ENCODE assay signal across 8 mouse cellular contexts in the genomic region with DNA sequence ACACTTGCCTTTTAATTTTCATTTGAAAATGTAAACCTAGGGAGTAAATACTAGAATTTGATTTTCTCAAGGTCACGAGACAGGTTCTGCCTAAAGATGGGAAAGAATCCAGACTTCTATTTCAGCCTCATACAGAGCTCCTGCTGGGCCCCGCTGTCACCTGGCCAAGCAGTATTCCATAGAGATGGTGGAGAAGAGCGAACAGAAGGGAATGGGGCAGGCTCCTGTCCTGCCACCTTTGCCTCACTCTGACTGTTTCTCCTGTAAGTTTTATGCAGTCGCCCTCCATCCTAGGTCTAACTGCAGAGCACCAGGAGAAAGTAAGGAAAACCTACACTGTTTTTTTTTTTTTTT. TPM values are rescaled to one million over a fixed set of nuclear protein-coding genes. Genes with fewer than 3 reads are reported as not detected.
DNase-seq lines count a peak whose midpoint lies in the region; ATAC-seq lines count a peak whose summit lies in the region.

No protein-coding gene starts in this region.

- no peak for ATAC-seq in kidney, embryonic 15.5 days (replicated peaks; ENCODE audit: low FRiP score)
- ATAC-seq in hindbrain, embryonic 11.5 days (ENCODE audit: low FRiP score): no peak
- ATAC-seq in midbrain, embryonic 13.5 days: no peak

- peak overlapping the region; percentile 86 for H3K4me3 ChIP-seq in kidney, embryonic 15.5 days (replicated peaks)
- peak overlapping the region; percentile 61 for H3K4me3 ChIP-seq in hindbrain, embryonic 11.5 days (ENCODE audit: low read depth, low read length)
- peak overlapping the region; percentile 67 for H3K4me3 ChIP-seq in midbrain, embryonic 13.5 days (replicated peaks)

- peaks cover 3% of the 10 kb centered on the region; the same call in 1 of the 2 replicates for H3K4me1 ChIP-seq in kidney, embryonic 15.5 days
- H3K4me1 ChIP-seq in hindbrain, embryonic 11.5 days (replicated peaks; ENCODE audit: control insufficient read depth, insufficient read depth, low read length): no peaks in the 10 kb centered on the region
- peaks cover 5% of the 10 kb centered on the region; the same call in 1 of the 2 replicates for H3K4me1 ChIP-seq in midbrain, embryonic 13.5 days (replicated peaks)

- no peaks in the 10 kb centered on the region for H3K9me3 ChIP-seq in kidney, embryonic 15.5 days (replicated peaks)
- H3K9me3 ChIP-seq in hindbrain, embryonic 11.5 days (ENCODE audit: control insufficient read depth, low read length): no peaks in the 10 kb centered on the region
- no peaks in the 10 kb centered on the region for H3K9me3 ChIP-seq in midbrain, embryonic 13.5 days

- peak overlapping the region; percentile 66 for H3K9ac ChIP-seq in kidney, embryonic 15.5 days
- H3K9ac ChIP-seq in hindbrain, embryonic 11.5 days (ENCODE audit: low read depth, low read length): peak overlapping the region; percentile 57; the same call in 1 of the 2 replicates
- no peak overlapping the region for H3K9ac ChIP-seq in midbrain, embryonic 13.5 days (replicated peaks)

- no peak for DNase-seq in kidney, postnatal 4 days
- peak; percentile 56 to 66 for DNase-seq in cerebellum, postnatal 10 days
- peak; percentile 4 for DNase-seq in hindbrain, embryonic 11.5 days (ENCODE audit: low spot score)
- DNase-seq in right cerebral cortex, postnatal 36 days (ENCODE audit: low spot score in 2 of 2): no peak
- no peak for DNase-seq in adipocyte (ENCODE audit: low spot score)
- no peak for DNase-seq in layer of hippocampus, adult 11-12 months (ENCODE audit: low spot score)

- H3K4me2 ChIP-seq in kidney, embryonic 15.5 days: peak overlapping the region; percentile 74
- peak overlapping the region; percentile 50 for H3K4me2 ChIP-seq in hindbrain, embryonic 11.5 days (replicated peaks; ENCODE audit: low read depth, low read length)
- H3K4me2 ChIP-seq in midbrain, embryonic 13.5 days (replicated peaks): peak overlapping the region; percentile 72

- H3K27ac ChIP-seq in kidney, embryonic 15.5 days: no peak overlapping the region
- no peak overlapping the region for H3K27ac ChIP-seq in hindbrain, embryonic 11.5 days (ENCODE audit: low read depth, low read length)
- no peak overlapping the region for H3K27ac ChIP-seq in midbrain, embryonic 13.5 days

- H3K27me3 ChIP-seq in kidney, embryonic 15.5 days: no peaks in the 10 kb centered on the region
- H3K27me3 ChIP-seq in hindbrain, embryonic 11.5 days (ENCODE audit: control insufficient read depth, insufficient read depth, low read length): no peaks in the 10 kb centered on the region
- H3K27me3 ChIP-seq in midbrain, embryonic 13.5 days: no peaks in the 10 kb centered on the region

- WGBS in kidney, embryonic 15.5 days: 61% methylated on average over 4 of the region's 4 CpGs
- WGBS in hindbrain, embryonic 11.5 days: 74% methylated on average over 4 of the region's 4 CpGs
- WGBS in midbrain, embryonic 13.5 days: 70% methylated on average over 4 of the region's 4 CpGs

- H3K36me3 ChIP-seq in kidney, embryonic 15.5 days: no peaks in the 10 kb centered on the region
- no peaks in the 10 kb centered on the region for H3K36me3 ChIP-seq in hindbrain, embryonic 11.5 days (ENCODE audit: control insufficient read depth, insufficient read depth, low read length)
- no peaks in the 10 kb centered on the region for H3K36me3 ChIP-seq in midbrain, embryonic 13.5 days

RNA-seq across cellular contexts. Expression of gene Bckdhb, which starts 0.7 kb away (rescaled TPM):
- polyA plus RNA-seq in kidney, embryonic 15.5 days (2015; fragmentation: Nextera tagmentation; extraction: Ambion mirVana): 46.9 and 51.6 TPM in 2 replicates
- 54.1 and 57.2 TPM in 2 replicates for polyA plus RNA-seq in hindbrain, embryonic 11.5 days (2014; fragmentation: Nextera tagmentation; extraction: Ambion mirVana)
- 31.0 and 31.4 TPM in 2 replicates for polyA plus RNA-seq in midbrain, embryonic 13.5 days (2015; fragmentation: Nextera tagmentation; extraction: Ambion mirVana)

Comparison
In these comparisons a context has a peak if more than half of its experiments do, and no peak if none do; other contexts are left out.
1. DNase-seq: peak in cerebellum, postnatal 10 days (2 of 2) and hindbrain, embryonic 11.5 days (single experiment); none in kidney, postnatal 4 days (0 of 2), right cerebral cortex, postnatal 36 days (0 of 2), adipocyte (single experiment) and layer of hippocampus, adult 11-12 months (single experiment).
2. Peak in every context shown above with its lines, with median percentiles within 50 percentile points of each other: H3K4me2 ChIP-seq and H3K4me3 ChIP-seq.